ENCODE assay signal across 12 mouse cellular contexts in the genomic region with DNA sequence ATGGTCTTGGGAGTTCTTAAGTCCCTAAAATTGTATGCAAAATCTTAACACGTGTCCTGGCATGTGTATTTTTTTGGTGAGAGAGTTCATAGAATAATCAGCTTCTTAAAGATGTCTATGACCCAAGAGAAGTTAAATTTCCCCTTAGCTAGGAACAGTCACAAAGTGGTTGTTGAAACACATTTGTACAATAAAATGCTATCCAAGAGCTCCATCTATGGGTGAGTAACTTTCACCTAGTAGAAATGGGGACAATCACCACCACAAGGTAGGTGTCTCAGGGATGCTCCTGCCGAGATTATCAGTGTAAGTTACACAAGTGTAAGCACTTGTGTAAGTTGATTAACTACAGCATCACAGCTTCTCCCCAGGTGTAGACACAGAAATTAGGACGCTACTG.
A peak's percentile ranks its signal among the peaks of the same experiment; 100 is the strongest.
DNase-seq lines count a peak whose midpoint lies in the region; ATAC-seq lines count a peak whose summit lies in the region.
"Had no signal": no experiment of that assay in that cellular context is flagged by ENCODE, and none has a peak within 500 bp of the region (broad histone marks: within the 10 kb centered on the region; RNA-seq: fewer than 3 reads in every experiment).

No protein-coding gene starts in this region.

- no peak overlapping the region for H3K27ac ChIP-seq in hindbrain, embryonic 14.5 days
- H3K27ac ChIP-seq in hindbrain, embryonic 16.5 days (ENCODE audit: low read depth, low read length) = no peak overlapping the region
- no peak overlapping the region for H3K27ac ChIP-seq in midbrain, embryonic 14.5 days (replicated peaks; ENCODE audit: low read depth, low read length)
- H3K27ac ChIP-seq in midbrain, embryonic 10.5 days (replicated peaks) = no peak overlapping the region
- H3K27ac ChIP-seq: hindbrain, embryonic 10.5 days; limb, embryonic 15.5 days; midbrain, embryonic 12.5 days had no signal

- H3K27me3 ChIP-seq in hindbrain, embryonic 14.5 days (ENCODE audit: control insufficient read depth, insufficient read depth, low read length) = no peaks in the 10 kb centered on the region
- H3K27me3 ChIP-seq in hindbrain, embryonic 16.5 days (replicated peaks; ENCODE audit: control insufficient read depth, insufficient read depth, low read length) = no peaks in the 10 kb centered on the region
- no peaks in the 10 kb centered on the region for H3K27me3 ChIP-seq in midbrain, embryonic 14.5 days (ENCODE audit: control insufficient read depth, insufficient read depth, low read length)
- no peaks in the 10 kb centered on the region for H3K27me3 ChIP-seq in midbrain, embryonic 10.5 days (ENCODE audit: low read depth, poor library complexity, severe bottlenecking)
- H3K27me3 ChIP-seq: limb, embryonic 15.5 days; midbrain, embryonic 12.5 days had no signal

- peaks cover 58% of the 10 kb centered on the region for H3K36me3 ChIP-seq in hindbrain, embryonic 14.5 days (replicated peaks; ENCODE audit: control insufficient read depth, insufficient read depth)
- H3K36me3 ChIP-seq in hindbrain, embryonic 16.5 days (ENCODE audit: control insufficient read depth, insufficient read depth, low read length) = peaks cover 2% of the 10 kb centered on the region; the same call in 1 of the 2 replicates
- peaks cover 38% of the 10 kb centered on the region for H3K36me3 ChIP-seq in midbrain, embryonic 14.5 days (ENCODE audit: control insufficient read depth, insufficient read depth, low read length)
- peaks cover 62% of the 10 kb centered on the region for H3K36me3 ChIP-seq in midbrain, embryonic 10.5 days

- ATAC-seq in hindbrain, embryonic 14.5 days (ENCODE audit: low FRiP score) = no peak
- no peak for ATAC-seq in hindbrain, embryonic 16.5 days
- ATAC-seq in midbrain, embryonic 14.5 days (ENCODE audit: low FRiP score, low TSS enrichment) = no peak
- peak; percentile 70 for ATAC-seq in inflammation-experienced regulatory T-cells, adult 6 months

- peak; percentile 57 for DNase-seq in hindbrain, embryonic 14.5 days (ENCODE audit: low spot score)
- DNase-seq in midbrain, embryonic 14.5 days = peak; percentile 64
- DNase-seq in midbrain, embryonic 10.5 days (ENCODE audit: low spot score) = no peak
- peak; percentile 12 for DNase-seq in Muller cell, postnatal 12 days (ENCODE audit: inconsistent ontology term)
- no peak for DNase-seq in left cerebral cortex, adult 8-10 months (ENCODE audit: low spot score in 2 of 2)
- no peak for DNase-seq in adrenal gland, adult 18-20 months (ENCODE audit: low spot score in 2 of 2)
- DNase-seq: gastrocnemius, postnatal 25 days had no signal

- no peaks in the 10 kb centered on the region for H3K4me1 ChIP-seq in hindbrain, embryonic 14.5 days (replicated peaks; ENCODE audit: control insufficient read depth, insufficient read depth, low read length)
- no peaks in the 10 kb centered on the region for H3K4me1 ChIP-seq in hindbrain, embryonic 16.5 days (ENCODE audit: control insufficient read depth, insufficient read depth, low read depth, low read length)
- no peaks in the 10 kb centered on the region for H3K4me1 ChIP-seq in midbrain, embryonic 14.5 days (ENCODE audit: control insufficient read depth, insufficient read depth, low read length)
- H3K4me1 ChIP-seq in midbrain, embryonic 10.5 days = no peaks in the 10 kb centered on the region
- H3K4me1 ChIP-seq: hindbrain, embryonic 10.5 days; limb, embryonic 15.5 days; midbrain, embryonic 12.5 days had no signal

- H3K4me2 ChIP-seq in hindbrain, embryonic 14.5 days (replicated peaks) = no peak overlapping the region
- no peak overlapping the region for H3K4me2 ChIP-seq in hindbrain, embryonic 16.5 days (ENCODE audit: low read length)
- no peak overlapping the region for H3K4me2 ChIP-seq in midbrain, embryonic 14.5 days (ENCODE audit: low read length)
- H3K4me2 ChIP-seq: limb, embryonic 15.5 days; midbrain, embryonic 12.5 days had no signal

- no peak overlapping the region for H3K9ac ChIP-seq in hindbrain, embryonic 14.5 days
- no peak overlapping the region for H3K9ac ChIP-seq in hindbrain, embryonic 16.5 days (ENCODE audit: low read depth, low read length)
- H3K9ac ChIP-seq in midbrain, embryonic 14.5 days (replicated peaks; ENCODE audit: low read length) = no peak overlapping the region
- H3K9ac ChIP-seq: limb, embryonic 15.5 days; midbrain, embryonic 12.5 days had no signal

- H3K9me3 ChIP-seq in hindbrain, embryonic 14.5 days (ENCODE audit: control insufficient read depth, low read length) = no peaks in the 10 kb centered on the region
- H3K9me3 ChIP-seq in hindbrain, embryonic 16.5 days (ENCODE audit: control insufficient read depth, low read length) = no peaks in the 10 kb centered on the region
- H3K9me3 ChIP-seq in midbrain, embryonic 14.5 days (ENCODE audit: control insufficient read depth, low read length) = no peaks in the 10 kb centered on the region
- no peaks in the 10 kb centered on the region for H3K9me3 ChIP-seq in midbrain, embryonic 10.5 days (replicated peaks)
- H3K9me3 ChIP-seq: hindbrain, embryonic 10.5 days; limb, embryonic 15.5 days; midbrain, embryonic 12.5 days had no signal

- WGBS in hindbrain, embryonic 14.5 days = 83% methylated on average over 3 of the region's 3 CpGs
- WGBS in hindbrain, embryonic 16.5 days = 79% methylated on average over 3 of the region's 3 CpGs
- WGBS in midbrain, embryonic 14.5 days = 80% methylated on average over 3 of the region's 3 CpGs
- 84% methylated on average over 3 of the region's 3 CpGs for WGBS in midbrain, embryonic 10.5 days

- no peak overlapping the region for H3K4me3 ChIP-seq in hindbrain, embryonic 14.5 days (replicated peaks; ENCODE audit: low read length)
- no peak overlapping the region for H3K4me3 ChIP-seq in hindbrain, embryonic 16.5 days (ENCODE audit: low read length)
- H3K4me3 ChIP-seq in midbrain, embryonic 14.5 days (replicated peaks; ENCODE audit: low read depth, low read length) = no peak overlapping the region
- H3K4me3 ChIP-seq in midbrain, embryonic 10.5 days = no peak overlapping the region
- H3K4me3 ChIP-seq: hindbrain, embryonic 10.5 days; limb, embryonic 15.5 days; midbrain, embryonic 12.5 days had no signal

Comparison
In these comparisons a context has a peak if more than half of its experiments do, and no peak if none do; other contexts are left out.
1. DNase-seq: peak in hindbrain, embryonic 14.5 days (single experiment), midbrain, embryonic 14.5 days (single experiment) and Muller cell, postnatal 12 days (single experiment); none in midbrain, embryonic 10.5 days (single experiment), left cerebral cortex, adult 8-10 months (0 of 2) and adrenal gland, adult 18-20 months (0 of 2).